Mouse (Mus musculus) stomach, embryonic 14.5 days (tissue): ENCODE results near the gene Lamb3. TPM values are rescaled to one million over a fixed set of nuclear protein-coding genes. Genes with fewer than 3 reads are reported as not detected.

Experiments
- ATAC-seq: fragments of 200-750 bp; cut with Nextera tagmentation; 2 replicates; pipeline ENCODE4 v1.8.0; 2017; ENCODE audit warnings: low read depth, moderate TSS enrichment; ENCODE audit not compliant: insufficient number of reproducible peaks, insufficient read depth, low FRiP score
- H3K27ac ChIP-seq: fragments of 300-500 bp; sonication (generic); 2 replicates; pipeline ENCODE4 v1.5.1; 2014; ENCODE audit warnings: mild to moderate bottlenecking, low read length, moderate library complexity, mixed read lengths
- H3K27me3 ChIP-seq: fragments of 300-500 bp; sonication (generic); 2 replicates; pipeline ENCODE4 v1.6.1; 2014; ENCODE audit warnings: low read length, control low read depth, mixed read lengths; ENCODE audit not compliant: control insufficient read depth, insufficient read depth
- H3K36me3 ChIP-seq: fragments of 300-500 bp; sonication (generic); 2 replicates; pipeline ENCODE4 v1.6.1; 2014; ENCODE audit warnings: mild to moderate bottlenecking, control low read depth, low read length, moderate library complexity, mixed read lengths; ENCODE audit not compliant: control insufficient read depth, insufficient read depth
- H3K4me1 ChIP-seq: fragments of 300-500 bp; sonication (generic); 2 replicates; pipeline ENCODE4 v1.6.1; 2014; ENCODE audit warnings: low read length, control low read depth, mixed read lengths; ENCODE audit not compliant: control insufficient read depth, insufficient read depth
- H3K4me2 ChIP-seq: fragments of 300-500 bp; sonication (generic); replicated peaks from 2 replicates; pipeline ENCODE4 v1.6.1; 2014; ENCODE audit warnings: low read depth, low read length, control low read depth
- H3K4me3 ChIP-seq: fragments of 300-500 bp; sonication (generic); 2 replicates; pipeline ENCODE4 v1.5.1; 2014; ENCODE audit warnings: low read depth, low read length, control low read depth
- H3K9ac ChIP-seq: fragments of 300-500 bp; sonication (generic); replicated peaks from 2 replicates; pipeline ENCODE4 v1.6.1; 2014; ENCODE audit warnings: low read depth, mild to moderate bottlenecking, control low read depth, low read length, moderate library complexity, mixed read lengths
- H3K9me3 ChIP-seq: fragments of 300-500 bp; sonication (generic); 2 replicates; pipeline ENCODE4 v1.6.1; 2016; ENCODE audit warnings: low read depth, low read length, control low read depth; ENCODE audit not compliant: control insufficient read depth
- WGBS: fragments of 180-500 bp; shearing (Covaris S2); extraction: QIAGEN DNeasy Blood & Tissue Kit; methylation state at CpG from one replicate; pipeline ENCODE4 v1.1.7; 2014; 5-methylcytosine and 5-hydroxymethylcytosine counted together
- polyA plus RNA-seq: library from polyadenylated mRNA; unstranded; fragments of >200 nt; fragmentation: Nextera tagmentation; extraction: Ambion mirVana; gene quantifications from 2 replicates; pipeline ENCODE4 v1.2.1, GENCODE M21; 2014

Gene Lamb3
- polyA plus RNA-seq, 1 experiment from 2014 or later, result 9.7 TPM

GRCm38 (mm10) chr1:193334546-193334945 is 127.0 kb downstream of the Lamb3 start:
- Histone ChIP-seq H3K4me2 (no peak overlapping the region), H3K4me1 (no peaks in the 10 kb centered on the region), H3K27me3 (no peaks in the 10 kb centered on the region), H3K9ac (no peak overlapping the region), H3K9me3 (no peaks in the 10 kb centered on the region), H3K27ac (no peak overlapping the region), H3K4me3 (no peak overlapping the region), H3K36me3 (no peaks in the 10 kb centered on the region)
- 62% methylated on average over 6 of the region's 6 CpGs for WGBS
- ATAC-seq, result 0 out of 2 replicates have a peak, but pooled peaks have one; percentile 29

GRCm38 (mm10) chr1:193336122-193337017 is 128.9 kb downstream of the Lamb3 start:
- Histone ChIP-seq H3K4me1 (no peaks in the 10 kb centered on the region), H3K4me2 (no peak overlapping the region), H3K9me3 (no peaks in the 10 kb centered on the region), H3K4me3 (no peak overlapping the region), H3K36me3 (no peaks in the 10 kb centered on the region), H3K27ac (no peak overlapping the region), H3K27me3 (no peaks in the 10 kb centered on the region), H3K9ac (no peak overlapping the region)
- ATAC-seq, result no peak
- WGBS, result 80% methylated on average over 7 of the region's 7 CpGs

- H3K9ac ChIP-seq, result no peak overlapping the region
- no peak overlapping the region for H3K4me3 ChIP-seq
- H3K27me3 ChIP-seq, result no peaks in the 10 kb centered on the region
- ATAC-seq, result no peak
- H3K4me2 ChIP-seq, result no peak overlapping the region
- H3K4me1 ChIP-seq, result no peaks in the 10 kb centered on the region
- no peak overlapping the region for H3K27ac ChIP-seq
- WGBS, result 77% methylated on average over 9 of the region's 9 CpGs
- H3K9me3 ChIP-seq, result no peaks in the 10 kb centered on the region
- no peaks in the 10 kb centered on the region for H3K36me3 ChIP-seq
These were observed 129.5 kb downstream of the Lamb3 start for GRCm38 (mm10) chr1:193337018-193337321.

- Histone ChIP-seq H3K4me2 (no peak overlapping the region), H3K27me3 (no peaks in the 10 kb centered on the region), H3K4me1 (no peaks in the 10 kb centered on the region), H3K9me3 (no peaks in the 10 kb centered on the region), H3K9ac (no peak overlapping the region), H3K36me3 (no peaks in the 10 kb centered on the region), H3K4me3 (no peak overlapping the region), H3K27ac (no peak overlapping the region)
- WGBS, result 65% methylated on average over 4 of the region's 4 CpGs
- ATAC-seq, result no peak
These were observed 130.3 kb downstream of the Lamb3 start for GRCm38 (mm10) chr1:193337787-193338310.

GRCm38 (mm10) chr1:193338363-193338995 is 131.0 kb downstream of the Lamb3 start:
- Histone ChIP-seq H3K27ac (no peak overlapping the region), H3K9ac (no peak overlapping the region), H3K4me2 (no peak overlapping the region), H3K4me3 (no peak overlapping the region), H3K4me1 (no peaks in the 10 kb centered on the region), H3K9me3 (no peaks in the 10 kb centered on the region), H3K27me3 (no peaks in the 10 kb centered on the region), H3K36me3 (no peaks in the 10 kb centered on the region)
- no peak for ATAC-seq
- 83% methylated on average over 9 of the region's 9 CpGs for WGBS

- H3K4me3 ChIP-seq, result no peak overlapping the region
- no peak for ATAC-seq
- no peaks in the 10 kb centered on the region for H3K36me3 ChIP-seq
- WGBS, result 84% methylated on average over 5 of the region's 5 CpGs
- H3K9ac ChIP-seq, result no peak overlapping the region
- no peaks in the 10 kb centered on the region for H3K9me3 ChIP-seq
- H3K27me3 ChIP-seq, result no peaks in the 10 kb centered on the region
- no peaks in the 10 kb centered on the region for H3K4me1 ChIP-seq
- H3K4me2 ChIP-seq, result no peak overlapping the region
- no peak overlapping the region for H3K27ac ChIP-seq
These were observed 134.9 kb downstream of the Lamb3 start for GRCm38 (mm10) chr1:193342198-193342946.

- H3K4me3 ChIP-seq, result no peak overlapping the region
- no peaks in the 10 kb centered on the region for H3K36me3 ChIP-seq
- H3K4me1 ChIP-seq, result no peaks in the 10 kb centered on the region
- H3K27ac ChIP-seq, result no peak overlapping the region
- WGBS, result 74% methylated on average over 4 of the region's 4 CpGs
- H3K4me2 ChIP-seq, result no peak overlapping the region
- H3K27me3 ChIP-seq, result no peaks in the 10 kb centered on the region
- H3K9me3 ChIP-seq, result no peaks in the 10 kb centered on the region
- no peak overlapping the region for H3K9ac ChIP-seq
- ATAC-seq, result no peak
These were observed 136.4 kb downstream of the Lamb3 start for GRCm38 (mm10) chr1:193343853-193344252.

GRCm38 (mm10) chr1:193344976-193345375 is 137.5 kb downstream of the Lamb3 start:
- no peaks in the 10 kb centered on the region for H3K36me3 ChIP-seq
- no peaks in the 10 kb centered on the region for H3K27me3 ChIP-seq
- no peaks in the 10 kb centered on the region for H3K4me1 ChIP-seq
- H3K9me3 ChIP-seq, result no peaks in the 10 kb centered on the region
- no peak overlapping the region for H3K9ac ChIP-seq
- no peak overlapping the region for H3K4me2 ChIP-seq
- H3K27ac ChIP-seq, result no peak overlapping the region
- ATAC-seq, result no peak
- 31% methylated on average over 2 of the region's 2 CpGs for whole genome bisulfite sequencing
- no peak overlapping the region for H3K4me3 ChIP-seq
